Mouse (Mus musculus) limb, embryonic 11.5 days (tissue): Measurements from ENCODE around the gene Pa2g4. TPM values are rescaled to one million over a fixed set of nuclear protein-coding genes. Genes with fewer than 3 reads are reported as not detected.
A peak's percentile ranks its signal among the peaks of the same experiment; 100 is the strongest.

Source experiments
- ATAC-seq: fragments of 200-750 bp; cut with Nextera tagmentation; 2 replicates; pipeline ENCODE4 v1.8.0; 2017; ENCODE audit warnings: low read depth; ENCODE audit not compliant: insufficient number of reproducible peaks, low FRiP score, low TSS enrichment
- DNase-seq: peaks from one replicate; pipeline ENCODE4 v3.0.0-alpha.2; 2015; ENCODE audit warnings: low spot score
- H3K27ac ChIP-seq: fragments of 300-500 bp; sonication (generic); replicated peaks from 2 replicates; pipeline ENCODE4 v1.5.1; 2014; ENCODE audit warnings: low read depth, mild to moderate bottlenecking, low read length
- H3K27me3 ChIP-seq: fragments of 300-500 bp; sonication (generic); 2 replicates; pipeline ENCODE4 v1.6.1; 2014; ENCODE audit warnings: mild to moderate bottlenecking, low read length, mixed read lengths; ENCODE audit not compliant: control insufficient read depth, insufficient read depth
- H3K36me3 ChIP-seq: fragments of 300-500 bp; sonication (generic); 2 replicates; pipeline ENCODE4 v1.6.1; 2014; ENCODE audit warnings: mild to moderate bottlenecking, low read length, moderate library complexity, mixed read lengths; ENCODE audit not compliant: control insufficient read depth, insufficient read depth
- H3K4me1 ChIP-seq: fragments of 300-500 bp; sonication (generic); 2 replicates; pipeline ENCODE4 v1.6.1; 2014; ENCODE audit warnings: low read length, mixed read lengths; ENCODE audit not compliant: control insufficient read depth, insufficient read depth
- H3K4me2 ChIP-seq: fragments of 300-500 bp; sonication (generic); 2 replicates; pipeline ENCODE4 v1.6.1; 2014; ENCODE audit warnings: low read depth, mild to moderate bottlenecking, moderate library complexity; ENCODE audit not compliant: severe bottlenecking
- H3K4me3 ChIP-seq: fragments of 300-500 bp; sonication (generic); 2 replicates; pipeline ENCODE4 v1.5.1; 2014; ENCODE audit warnings: low read depth, low read length
- H3K9ac ChIP-seq: fragments of 300-500 bp; sonication (generic); 2 replicates; pipeline ENCODE4 v1.6.1; 2014; ENCODE audit warnings: mild to moderate bottlenecking, low read length
- H3K9me3 ChIP-seq: fragments of 300-500 bp; sonication (generic); 2 replicates; pipeline ENCODE4 v1.6.1; 2016; ENCODE audit warnings: low read length; ENCODE audit not compliant: control insufficient read depth
- WGBS: fragments of 180-500 bp; shearing (Covaris S2); extraction: QIAGEN DNeasy Blood & Tissue Kit; methylation state at CpG from one replicate; pipeline ENCODE4 v1.1.7; 2014; 5-methylcytosine and 5-hydroxymethylcytosine counted together
- polyA plus RNA-seq: library from polyadenylated mRNA; unstranded; fragments of >200 nt; fragmentation: Nextera tagmentation; extraction: Ambion mirVana; gene quantifications from 2 replicates; pipeline ENCODE4 v1.2.1, GENCODE M21; 2014

Gene Pa2g4
- polyA plus RNA-seq, 1 experiment from 2014 or later = 289 TPM

- peaks cover 18% of the 10 kb centered on the region for H3K36me3 ChIP-seq
- peak within 1 kb of the TSS; percentile 89 for H3K27ac ChIP-seq
- peak within 1 kb of the TSS; percentile 69 for H3K4me3 ChIP-seq
- 0 out of 2 replicates have a peak, but pooled peaks cover 4% of the 10 kb centered on the region for H3K4me1 ChIP-seq
- H3K27me3 ChIP-seq = no peaks in the 10 kb centered on the region
- under 1% methylated on average over 48 of the region's 50 CpGs for WGBS
- ATAC-seq (peak; percentile 89), DNase-seq (peak; percentile 93)
- no peaks in the 10 kb centered on the region for H3K9me3 ChIP-seq
- peak within 1 kb of the TSS; percentile 80 for H3K4me2 ChIP-seq
- peak within 1 kb of the TSS; percentile 95 for H3K9ac ChIP-seq
Measured at GRCm38 (mm10) chr10:128547361-128548032, 18.3 kb downstream of the Pa2g4 start, which contains the start of gene Zc3h10. Zc3h10 (minus strand) TSS chr10:128547774.

DNA sequence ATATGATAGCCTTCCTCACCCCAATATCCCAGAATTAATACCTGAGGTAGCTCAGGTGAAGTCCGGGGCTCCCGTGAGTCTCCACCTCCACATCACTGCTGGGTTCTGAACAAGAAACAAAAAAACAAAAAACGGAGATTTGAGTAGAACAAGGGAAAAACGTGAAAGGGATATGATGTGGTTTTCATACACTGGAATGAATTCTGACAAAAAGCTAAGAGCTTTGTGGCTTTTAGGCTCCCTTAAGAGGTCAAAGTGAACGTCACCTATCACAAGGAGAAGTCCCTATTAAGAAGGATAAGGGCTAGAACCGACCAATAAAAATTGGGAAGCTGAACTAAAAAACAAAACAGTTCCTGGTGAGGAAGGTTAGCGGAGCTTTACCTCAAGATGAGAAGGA is 19.0 kb downstream of the Pa2g4 start:
- Histone ChIP-seq H3K27me3 (no peaks in the 10 kb centered on the region), H3K27ac (peak overlapping the region; percentile 82), H3K4me1 (0 out of 2 replicates have a peak, but pooled peaks cover 4% of the 10 kb centered on the region), H3K9ac (peak overlapping the region; percentile 64; the same call in 1 of the 2 replicates), H3K36me3 (peaks cover 20% of the 10 kb centered on the region), H3K4me3 (peak overlapping the region; percentile 69), H3K4me2 (peak overlapping the region; percentile 80), H3K9me3 (no peaks in the 10 kb centered on the region)
- no peak for DNase-seq
- no peak for ATAC-seq
- WGBS = 27% methylated on average over 7 of the region's 7 CpGs

DNA sequence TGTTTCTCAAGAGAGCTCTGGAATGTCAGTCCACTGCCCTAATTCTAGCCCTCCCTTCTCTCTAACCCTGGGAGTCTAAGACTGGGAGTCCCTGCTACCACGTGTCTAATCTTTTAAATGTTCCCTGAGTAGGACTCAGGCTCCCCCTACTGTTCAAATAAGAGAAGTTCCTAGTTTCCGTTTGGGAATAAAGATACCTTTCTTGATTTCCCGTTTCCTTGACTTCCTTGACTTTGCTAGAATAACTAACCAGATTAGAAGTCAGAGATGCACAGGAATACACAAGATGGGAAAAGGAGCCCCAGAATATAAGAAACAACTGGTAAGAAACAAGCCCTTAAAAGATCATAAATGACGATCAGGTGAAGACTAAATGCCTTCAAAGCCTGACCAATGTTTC is 19.4 kb downstream of the Pa2g4 start:
- no peak for ATAC-seq
- no peaks in the 10 kb centered on the region for H3K27me3 ChIP-seq
- no peak overlapping the region for H3K9ac ChIP-seq
- no peak overlapping the region for H3K27ac ChIP-seq
- WGBS = 15% methylated on average over 4 of the region's 4 CpGs
- H3K4me1 ChIP-seq = 0 out of 2 replicates have a peak, but pooled peaks cover 4% of the 10 kb centered on the region
- peak overlapping the region; percentile 69 for H3K4me3 ChIP-seq
- H3K9me3 ChIP-seq = no peaks in the 10 kb centered on the region
- peak; percentile 31 for DNase-seq
- H3K4me2 ChIP-seq = peak overlapping the region; percentile 80
- H3K36me3 ChIP-seq = peaks cover 20% of the 10 kb centered on the region

DNA sequence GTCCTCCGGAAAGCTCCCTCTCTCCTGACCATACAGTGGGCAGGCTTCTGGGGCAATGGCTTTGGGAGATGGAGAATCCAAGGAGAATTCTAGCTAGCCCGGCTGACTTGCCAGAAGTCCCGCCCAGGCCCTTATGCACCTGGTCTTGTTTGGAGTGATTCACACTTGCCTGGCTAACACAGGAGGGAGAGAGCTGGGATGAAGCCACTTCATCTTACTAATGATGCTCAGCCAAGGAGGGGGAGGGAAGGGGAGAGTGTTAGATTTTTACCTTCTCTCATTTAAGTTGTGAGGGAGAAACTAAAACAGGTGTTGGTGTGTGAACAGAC is 20.3 kb downstream of the Pa2g4 start:
- H3K9ac ChIP-seq = no peak overlapping the region
- WGBS = 88% methylated on average over 3 of the region's 3 CpGs

GRCm38 (mm10) chr10:128544674-128545569 is 20.9 kb downstream of the Pa2g4 start:
- H3K27me3 ChIP-seq = no peaks in the 10 kb centered on the region
- 0 out of 2 replicates have a peak, but pooled peaks cover 4% of the 10 kb centered on the region for H3K4me1 ChIP-seq
- DNase-seq (no peak), ATAC-seq (no peak)
- no peak overlapping the region for H3K4me2 ChIP-seq
- H3K4me3 ChIP-seq = no peak overlapping the region
- H3K9ac ChIP-seq = no peak overlapping the region
- 92% methylated on average over 37 of the region's 37 CpGs for whole genome bisulfite sequencing
- H3K9me3 ChIP-seq = no peaks in the 10 kb centered on the region
- H3K36me3 ChIP-seq = peaks cover 20% of the 10 kb centered on the region
- no peak overlapping the region for H3K27ac ChIP-seq

More for the DNA sequence above, 20.3 kb downstream of the Pa2g4 start:
- no peaks in the 10 kb centered on the region for H3K27me3 ChIP-seq
- ATAC-seq = no peak
- no peak overlapping the region for H3K4me3 ChIP-seq
- no peak for DNase-seq
- H3K9me3 ChIP-seq = no peaks in the 10 kb centered on the region
- peaks cover 20% of the 10 kb centered on the region for H3K36me3 ChIP-seq
- H3K27ac ChIP-seq = no peak overlapping the region
- 0 out of 2 replicates have a peak, but pooled peaks cover 4% of the 10 kb centered on the region for H3K4me1 ChIP-seq
- H3K4me2 ChIP-seq = no peak overlapping the region

GRCm38 (mm10) chr10:128544151-128544657 is 21.6 kb downstream of the Pa2g4 start:
- WGBS = 98% methylated on average over 15 of the region's 15 CpGs
- no peak overlapping the region for H3K9ac ChIP-seq
- no peak overlapping the region for H3K4me2 ChIP-seq
- H3K27ac ChIP-seq = no peak overlapping the region
- no peak for ATAC-seq
- no peaks in the 10 kb centered on the region for H3K27me3 ChIP-seq
- DNase-seq = no peak
- H3K4me3 ChIP-seq = no peak overlapping the region
- peaks cover 20% of the 10 kb centered on the region for H3K36me3 ChIP-seq
- H3K9me3 ChIP-seq = no peaks in the 10 kb centered on the region
- 0 out of 2 replicates have a peak, but pooled peaks cover 4% of the 10 kb centered on the region for H3K4me1 ChIP-seq

DNA sequence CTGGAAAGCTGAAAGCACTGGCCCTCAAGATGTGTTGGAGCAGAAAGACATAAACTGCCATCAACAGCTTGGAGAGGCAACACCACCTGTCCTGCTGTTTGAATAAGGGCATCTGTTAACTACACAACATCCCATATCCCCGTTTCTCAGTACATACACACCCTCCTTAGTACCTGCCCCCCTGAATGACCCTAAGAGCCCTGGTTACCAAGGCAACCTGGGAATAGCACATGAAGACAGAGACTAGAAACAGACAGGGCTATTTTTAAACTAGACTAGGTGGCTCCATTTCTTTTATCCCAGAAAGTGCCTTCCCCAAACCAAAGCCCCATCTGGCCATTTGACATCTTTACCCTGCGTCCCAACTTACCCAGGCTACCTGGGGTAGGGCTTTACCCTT is 22.7 kb downstream of the Pa2g4 start:
- 70% methylated on average over 2 of the region's 2 CpGs for WGBS
- 0 out of 2 replicates have a peak, but pooled peaks cover 4% of the 10 kb centered on the region for H3K4me1 ChIP-seq
- no peak overlapping the region for H3K4me2 ChIP-seq
- ATAC-seq (no peak), DNase-seq (no peak)
- H3K27me3 ChIP-seq = no peaks in the 10 kb centered on the region
- H3K9ac ChIP-seq = no peak overlapping the region
- peaks cover 20% of the 10 kb centered on the region for H3K36me3 ChIP-seq
- H3K27ac ChIP-seq = no peak overlapping the region
- H3K9me3 ChIP-seq = no peaks in the 10 kb centered on the region
- H3K4me3 ChIP-seq = no peak overlapping the region

GRCm38 (mm10) chr10:128538340-128538870 is 27.4 kb downstream of the Pa2g4 start:
- DNase-seq = no peak
- Histone ChIP-seq H3K4me1 (no peaks in the 10 kb centered on the region), H3K27ac (no peak overlapping the region), H3K36me3 (peaks cover 3% of the 10 kb centered on the region; the same call in 1 of the 2 replicates), H3K9ac (no peak overlapping the region), H3K27me3 (no peaks in the 10 kb centered on the region), H3K4me3 (no peak overlapping the region), H3K4me2 (no peak overlapping the region), H3K9me3 (no peaks in the 10 kb centered on the region)
- no peak for ATAC-seq
- WGBS = 73% methylated on average over 1 of the region's 1 CpGs
